Mouse (Mus musculus): Measurements from ENCODE around the gene Tbxas1.

DNA sequence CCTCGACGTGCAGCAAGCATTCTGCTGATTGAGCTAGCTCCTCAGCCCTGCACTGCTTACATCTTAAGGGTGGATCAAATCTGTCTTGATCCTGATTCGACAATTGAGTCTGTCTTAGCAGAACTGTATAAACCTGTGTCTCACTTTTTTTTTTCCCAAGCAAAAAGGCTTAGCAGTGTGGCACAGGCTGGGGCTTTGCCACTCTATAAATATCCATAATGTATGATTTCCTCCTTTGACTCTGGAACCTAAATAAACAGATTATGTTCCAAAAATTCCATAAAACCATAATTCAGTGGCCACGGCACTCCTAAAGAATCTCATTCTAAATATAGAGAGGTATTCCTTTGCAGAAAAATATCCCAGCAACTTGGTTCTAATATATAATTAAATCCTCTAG, 122.6 kb downstream of the Tbxas1 start:
- TF ChIP-seq CTCF (IDR thresholded peaks at IDR 0.05), result no peak
- no peak for TF ChIP-seq EP300 (IDR thresholded peaks at IDR 0.05)

Measured in lung, postnatal 0 days (tissue).